Mouse (Mus musculus) CH12F3 (cell line): Measurements from ENCODE around the gene Scgb1b17.
"Not testable (repeated sequence)": the region's sequence is repeated elsewhere in the genome, so short reads cannot be mapped to it uniquely, and the experiment has no call there.

Source experiments
- in situ Hi-C: fragments of 300-500 bp; cut with MboI; formaldehyde crosslinking; loops from 2 replicates; pipeline ENCODE4 v1.14.3; 2020; ENCODE audit warnings: low sequenced_read_pairs

The Scgb1b17 gene

DNA sequence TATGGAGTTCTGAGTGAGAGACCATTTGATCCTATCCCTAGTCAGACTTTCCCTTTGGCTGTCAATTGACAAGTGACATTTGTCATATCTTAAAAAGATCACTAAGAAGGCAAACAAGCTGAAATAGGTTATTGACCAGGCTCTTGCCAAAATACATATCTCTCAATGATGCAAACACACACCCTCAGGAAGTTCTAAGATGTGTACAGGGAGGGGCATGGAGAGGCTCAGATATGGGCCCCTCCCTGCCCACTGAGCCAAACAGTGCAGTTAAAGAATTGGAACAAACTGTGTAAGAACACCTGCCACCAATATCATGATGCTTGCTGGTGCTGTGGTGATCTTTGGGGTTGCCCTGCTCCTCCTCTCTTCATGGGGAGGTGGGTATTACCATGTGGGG lies at the start of gene Scgb1b17:
Gene Scgb1b17, plus strand, starts transcription at position 301 of the 400 bp plus-strand sequence.
- in situ Hi-C loops, result not testable (repeated sequence)

DNA sequence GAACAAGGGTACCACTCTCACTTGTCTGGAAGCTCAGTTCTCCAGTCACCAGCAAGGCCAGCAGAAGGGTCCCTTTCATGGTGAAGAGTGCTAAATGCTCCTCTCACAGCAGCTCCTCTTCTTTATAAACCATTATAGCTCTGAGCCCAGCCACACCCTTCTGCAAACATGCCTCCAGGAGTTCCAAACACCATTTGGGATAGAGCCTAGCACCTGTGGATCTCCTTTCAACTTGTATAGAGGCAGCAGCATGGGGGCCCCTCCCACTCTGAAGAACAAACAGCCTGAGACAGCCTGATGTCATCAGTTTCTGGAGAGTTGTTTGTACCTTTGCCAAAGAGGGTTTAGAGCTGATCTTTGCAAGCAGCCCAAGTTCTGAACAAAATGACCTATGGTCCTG lies 6.8 kb upstream of the Scgb1b17 start, which contains the start of gene Scgb2b17:
Gene Scgb2b17, minus strand, starts transcription at position 101 of the 400 bp plus-strand sequence.
- in situ Hi-C loops, result not testable (repeated sequence)
